Mouse (Mus musculus) kidney, postnatal 25 days (tissue): ENCODE measurements around the gene Sec14l1.
"Not testable (repeated sequence)": the region's sequence is repeated elsewhere in the genome, so short reads cannot be mapped to it uniquely, and the experiment has no call there.

ENCODE experiments used
- DNase-seq, 2 experiments: peaks; one replicate each; pipeline ENCODE4 v3.0.0; 2021; ENCODE audit warnings: mixed read lengths in 2 of 2

Gene Sec14l1

DNA sequence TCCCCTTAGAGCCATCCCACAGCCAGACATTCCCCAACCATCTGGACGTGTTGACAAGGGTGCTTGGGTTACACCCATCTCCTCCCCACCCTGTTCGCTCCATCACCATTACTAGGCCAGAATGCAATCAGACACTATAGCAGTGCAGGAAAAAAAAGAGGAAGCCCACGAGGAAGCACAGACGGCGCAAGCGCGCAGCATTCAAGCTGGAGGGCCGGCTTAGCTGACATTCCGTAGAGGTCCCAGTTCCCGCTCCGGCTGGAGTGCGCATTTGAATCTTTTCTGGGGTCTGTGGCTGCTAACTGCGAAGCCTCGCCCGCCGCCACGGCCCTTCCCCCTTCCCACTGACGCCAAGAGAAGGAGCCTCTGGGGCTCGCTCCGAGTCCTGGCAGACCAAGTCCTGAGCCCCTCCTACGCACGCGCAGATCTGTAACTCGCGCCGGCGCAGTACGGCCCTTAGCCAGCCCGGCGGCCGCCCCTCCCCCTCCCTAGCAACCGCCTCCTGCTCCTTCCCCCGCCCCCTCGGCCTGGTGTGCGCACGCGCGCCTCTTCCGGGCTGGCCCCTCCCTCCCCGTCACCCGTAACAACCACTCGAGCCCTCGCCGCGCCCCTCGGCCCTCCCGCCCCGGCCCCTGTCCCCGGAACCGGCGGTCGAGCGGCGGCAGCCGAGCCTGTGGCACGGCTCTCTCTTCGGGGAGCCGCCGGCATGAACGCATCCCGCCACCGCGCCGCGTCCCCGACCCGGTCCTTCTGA lies at the start of gene Sec14l1:
Gene Sec14l1 (plus strand): TSS at position 577 of the 754 bp plus-strand sequence.
- peak; percentile 99 to 100 for DNase-seq

GRCm38 (mm10) chr11:117065602-117066001 lies 49.4 kb upstream of the Sec14l1 start:
- not testable (repeated sequence) for DNase-seq

DNA sequence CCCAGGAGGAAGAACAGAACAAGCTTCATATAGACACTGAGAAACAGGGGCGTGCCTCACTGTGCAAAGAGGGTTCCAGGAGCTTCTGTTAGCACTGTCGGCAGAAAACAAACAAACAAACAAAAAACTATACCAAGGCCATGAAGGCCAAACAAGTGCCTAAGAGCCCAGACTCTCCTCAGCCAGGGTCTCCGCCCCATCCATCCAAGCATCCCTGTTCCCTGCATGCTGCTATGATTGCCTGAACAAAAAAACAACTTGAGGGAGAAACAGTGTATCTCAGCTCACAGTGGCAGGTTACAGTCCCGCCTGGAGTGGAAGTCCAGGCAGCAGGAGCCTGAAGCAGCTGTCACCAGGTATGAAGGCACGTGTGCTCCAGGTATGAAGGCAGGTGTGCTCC lies 48.2 kb upstream of the Sec14l1 start:
- no peak for DNase-seq

DNA sequence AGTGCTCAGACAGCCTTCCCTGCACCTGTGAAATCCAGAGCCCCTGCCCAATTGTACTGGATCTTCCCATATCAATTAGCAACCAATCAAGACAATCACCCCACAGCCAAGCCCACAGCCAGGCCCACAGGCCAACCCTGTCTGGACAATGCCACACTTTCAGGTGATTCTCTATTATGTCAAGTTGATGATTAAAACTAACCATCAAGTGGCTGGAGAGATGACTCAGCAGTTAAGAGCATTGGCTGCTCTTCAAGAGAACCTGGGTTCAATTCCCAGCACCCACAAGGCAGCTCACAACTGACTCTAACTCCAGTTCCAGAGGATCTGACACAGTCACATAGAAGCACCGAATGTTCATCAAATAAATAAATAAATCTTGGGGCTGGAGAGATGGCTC lies 46.6 kb upstream of the Sec14l1 start:
- no peak for DNase-seq

- DNase-seq, result peak in 1 of 2 experiments; percentile 39
Observed at GRCm38 (mm10) chr11:117069027-117069426, 45.9 kb upstream of the Sec14l1 start.

- DNase-seq, result no peak
Observed at GRCm38 (mm10) chr11:117070711-117071110, 44.3 kb upstream of the Sec14l1 start.

- peak; percentile 78 to 88 for DNase-seq
Observed at GRCm38 (mm10) chr11:117072128-117072527, 42.8 kb upstream of the Sec14l1 start.

DNA sequence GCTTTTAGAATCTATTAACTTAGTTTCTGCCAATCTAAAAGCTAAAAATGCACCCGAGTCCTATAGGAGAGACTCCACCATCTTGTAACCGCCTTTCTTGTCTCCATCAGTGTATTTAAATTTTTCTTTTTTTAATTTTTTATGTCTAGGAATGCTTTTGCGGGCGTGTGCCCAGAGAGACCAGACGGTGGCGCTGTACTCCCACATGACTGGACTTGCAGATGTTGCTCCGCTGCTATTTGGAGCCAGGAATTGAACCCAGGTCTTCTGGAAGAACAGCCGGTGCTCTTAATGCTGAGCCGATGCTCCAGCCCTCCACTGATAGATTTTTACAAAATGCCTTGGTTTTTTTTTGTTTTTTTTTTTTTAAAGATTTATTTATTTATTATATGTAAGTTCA lies 41.5 kb upstream of the Sec14l1 start:
- DNase-seq, result no peak

- peak; percentile 91 to 95 for DNase-seq
Observed at GRCm38 (mm10) chr11:117076576-117077196, 38.3 kb upstream of the Sec14l1 start.

- DNase-seq, result no peak
Observed at GRCm38 (mm10) chr11:117077227-117077626, 37.7 kb upstream of the Sec14l1 start.

GRCm38 (mm10) chr11:117077902-117078301 lies 37.1 kb upstream of the Sec14l1 start:
- no peak for DNase-seq

DNA sequence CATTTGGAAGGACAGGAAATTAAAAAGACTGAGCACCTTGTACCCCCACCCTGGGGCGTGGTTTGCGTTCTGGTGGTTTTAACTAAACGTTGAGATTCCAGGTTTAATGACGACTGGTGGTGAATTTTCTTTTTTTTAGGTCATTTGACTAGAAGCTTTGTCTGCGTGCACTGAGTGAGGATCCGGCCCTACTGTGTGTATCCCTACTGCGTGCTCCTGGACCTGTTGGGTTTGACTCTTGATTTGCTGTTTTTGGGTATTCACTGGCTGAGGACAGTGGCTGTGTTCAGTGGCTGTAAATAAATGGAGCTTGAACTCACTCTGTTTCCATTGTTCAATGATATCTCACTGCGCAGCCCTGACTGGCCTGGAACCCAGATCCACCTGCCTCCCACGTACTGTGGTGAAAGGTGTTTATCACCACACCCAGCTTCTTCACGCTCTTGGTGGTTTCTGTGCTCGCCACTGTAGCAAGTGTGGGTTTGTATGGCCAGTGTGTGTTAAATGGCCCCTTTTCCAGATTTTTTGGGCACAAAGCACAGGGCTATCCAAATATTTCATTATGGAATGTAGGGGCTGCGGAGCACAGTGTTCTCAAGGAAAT lies 36.2 kb upstream of the Sec14l1 start:
- DNase-seq, result no peak

GRCm38 (mm10) chr11:117079651-117080190 lies 35.2 kb upstream of the Sec14l1 start:
- DNase-seq, result no peak

DNA sequence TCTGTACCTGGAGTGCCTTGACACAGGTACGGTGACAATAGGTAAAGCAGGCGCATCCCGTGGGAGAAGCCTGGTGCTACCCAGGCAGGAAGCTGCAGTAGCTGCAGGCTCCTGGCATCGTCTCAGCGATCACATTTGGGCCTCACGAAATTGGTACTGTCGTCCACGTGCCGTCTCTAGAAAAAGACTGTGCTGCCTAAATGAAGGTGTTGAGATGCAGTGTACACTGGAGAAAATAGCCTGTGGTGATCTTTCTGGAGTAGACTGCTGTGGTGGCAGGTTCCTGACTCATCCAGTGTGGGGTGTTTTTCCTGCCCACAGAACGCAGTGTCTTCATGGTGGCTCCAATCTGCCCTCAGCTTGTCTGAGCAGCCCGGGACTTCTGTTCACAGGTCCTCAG lies 34.8 kb upstream of the Sec14l1 start:
- DNase-seq, result no peak

DNA sequence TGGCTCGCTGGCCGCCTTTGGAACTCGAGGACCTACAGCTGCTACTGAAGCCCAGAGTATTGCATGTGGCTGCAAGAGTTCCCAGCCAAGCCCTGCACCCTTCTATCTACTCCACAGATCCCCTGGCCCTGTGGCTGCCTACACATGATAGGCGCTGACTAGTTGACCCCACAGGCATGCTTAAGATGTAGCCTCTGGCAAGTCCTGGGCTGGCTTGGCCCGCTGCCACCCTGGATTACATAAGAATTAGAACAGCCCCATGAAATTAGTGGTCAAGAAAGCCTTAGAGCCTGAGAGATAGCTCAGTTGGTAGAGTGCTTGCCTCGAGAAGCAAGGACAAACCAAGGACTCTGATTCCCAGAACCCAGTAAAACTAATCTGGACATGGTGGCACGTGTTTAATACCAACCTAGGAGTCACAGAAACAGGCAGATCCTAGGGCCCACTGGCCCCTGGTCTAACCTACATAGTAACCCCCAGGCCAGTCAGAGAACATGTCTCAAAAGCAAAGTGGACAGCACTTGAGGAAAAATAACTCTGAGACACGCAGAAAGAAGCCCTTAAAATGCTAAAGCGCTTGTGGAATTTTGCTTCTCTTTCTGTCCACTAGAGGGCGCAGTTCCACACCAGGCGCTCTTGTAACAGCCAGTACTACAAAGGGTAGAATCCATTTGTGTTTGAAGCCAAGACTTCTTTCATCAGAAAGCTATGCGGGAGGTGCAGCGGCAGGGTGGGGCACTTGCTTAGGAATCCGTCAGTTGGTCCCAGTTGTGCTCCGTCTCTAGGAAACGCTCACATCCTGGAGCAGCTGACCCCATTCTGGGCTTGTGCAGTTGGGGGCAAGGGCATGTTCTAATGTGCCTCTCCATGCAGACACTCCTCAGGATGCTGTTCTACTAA lies 33.6 kb upstream of the Sec14l1 start:
- DNase-seq, result peak; percentile 85 to 94

DNA sequence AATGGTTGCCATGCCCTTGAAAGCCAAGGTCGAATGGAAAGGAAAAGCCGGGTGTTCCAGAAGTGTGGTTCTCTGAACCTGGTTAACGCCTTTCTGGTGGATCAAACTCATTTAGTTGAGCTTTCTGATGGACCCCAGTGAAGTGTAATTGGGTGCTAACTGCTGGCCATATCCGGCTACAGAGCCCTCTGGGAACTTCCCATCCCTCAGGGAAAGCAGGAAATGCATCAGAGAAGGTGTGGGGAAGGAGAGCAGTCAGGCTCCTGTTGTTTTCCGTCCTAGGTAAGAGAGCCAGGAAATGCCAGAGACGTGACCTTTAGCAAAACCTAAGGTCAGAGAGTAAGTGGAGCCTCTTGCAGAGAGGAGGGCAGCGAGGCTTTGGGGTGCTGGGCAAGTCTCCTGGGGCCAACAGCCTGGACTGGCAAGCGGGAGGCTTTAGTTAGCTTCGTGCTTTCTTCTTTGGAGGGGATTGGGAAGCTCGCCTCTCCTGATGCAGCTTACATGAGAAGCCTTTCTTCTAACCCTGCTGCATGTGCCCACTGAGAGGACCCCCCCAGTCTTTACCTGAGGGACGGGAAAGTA lies 32.5 kb upstream of the Sec14l1 start:
- peak; percentile 18 to 56 for DNase-seq

DNA sequence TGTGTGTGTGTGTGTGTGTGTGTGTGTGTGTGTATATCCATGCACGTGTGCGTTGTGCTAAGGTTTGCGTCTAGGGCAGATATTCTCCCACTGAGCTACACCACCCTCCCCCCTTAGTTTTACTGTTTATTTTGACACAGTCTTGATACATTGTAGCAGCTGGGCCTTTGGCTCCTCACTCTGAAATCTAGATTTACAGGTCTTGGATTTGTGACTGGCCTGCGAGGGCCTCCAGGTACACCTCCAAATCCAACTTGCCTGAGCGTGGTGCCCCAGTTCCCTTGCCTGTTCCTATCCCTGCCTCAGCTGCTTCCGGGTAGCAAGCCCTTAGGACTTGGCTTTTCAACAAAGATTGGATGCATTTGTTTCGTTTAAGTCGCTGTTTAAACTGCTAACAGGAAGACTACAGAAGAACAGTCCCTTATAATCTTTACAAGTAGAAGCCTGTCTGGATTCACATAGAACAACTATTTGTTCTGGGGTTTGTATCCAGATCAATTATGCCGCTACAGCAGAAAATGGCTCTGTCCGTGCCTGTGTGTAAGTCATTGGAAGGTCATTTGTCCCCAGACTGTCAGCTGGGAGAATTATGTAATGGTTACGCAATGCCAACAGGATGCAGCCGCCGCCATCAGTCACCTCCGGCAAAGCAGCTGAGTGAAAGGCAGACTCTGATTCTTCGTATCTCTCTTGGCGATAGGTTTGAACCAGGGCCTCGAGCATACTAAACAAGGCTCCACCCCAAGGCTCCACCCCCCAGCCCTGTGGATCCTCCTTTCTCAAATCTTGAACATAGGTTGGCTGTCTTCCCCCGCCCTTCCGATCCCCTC lies 31.7 kb upstream of the Sec14l1 start:
- DNase-seq, result peak; percentile 67 to 87

DNA sequence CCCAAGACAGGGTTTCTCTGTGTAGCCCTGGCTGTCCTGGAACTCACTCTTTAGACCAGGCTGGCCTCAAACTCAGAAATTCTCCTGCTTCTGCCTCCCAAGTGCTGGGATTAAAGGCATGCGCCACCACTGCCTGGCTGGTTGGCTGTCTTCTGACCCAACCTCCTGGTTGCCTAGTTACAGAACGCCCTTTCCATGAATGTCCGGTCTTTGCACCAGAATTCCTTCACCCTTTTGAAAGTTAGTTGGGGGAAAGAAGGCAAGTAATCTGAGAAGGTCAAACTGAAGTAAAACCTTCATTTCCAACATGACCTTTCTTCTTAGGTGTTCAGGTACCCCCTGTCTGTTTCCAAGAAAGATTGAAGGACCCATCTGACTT lies 31.1 kb upstream of the Sec14l1 start:
- DNase-seq, result not testable (repeated sequence)

- DNase-seq, result no peak
Observed at GRCm38 (mm10) chr11:117086215-117086614, 28.8 kb upstream of the Sec14l1 start.

DNA sequence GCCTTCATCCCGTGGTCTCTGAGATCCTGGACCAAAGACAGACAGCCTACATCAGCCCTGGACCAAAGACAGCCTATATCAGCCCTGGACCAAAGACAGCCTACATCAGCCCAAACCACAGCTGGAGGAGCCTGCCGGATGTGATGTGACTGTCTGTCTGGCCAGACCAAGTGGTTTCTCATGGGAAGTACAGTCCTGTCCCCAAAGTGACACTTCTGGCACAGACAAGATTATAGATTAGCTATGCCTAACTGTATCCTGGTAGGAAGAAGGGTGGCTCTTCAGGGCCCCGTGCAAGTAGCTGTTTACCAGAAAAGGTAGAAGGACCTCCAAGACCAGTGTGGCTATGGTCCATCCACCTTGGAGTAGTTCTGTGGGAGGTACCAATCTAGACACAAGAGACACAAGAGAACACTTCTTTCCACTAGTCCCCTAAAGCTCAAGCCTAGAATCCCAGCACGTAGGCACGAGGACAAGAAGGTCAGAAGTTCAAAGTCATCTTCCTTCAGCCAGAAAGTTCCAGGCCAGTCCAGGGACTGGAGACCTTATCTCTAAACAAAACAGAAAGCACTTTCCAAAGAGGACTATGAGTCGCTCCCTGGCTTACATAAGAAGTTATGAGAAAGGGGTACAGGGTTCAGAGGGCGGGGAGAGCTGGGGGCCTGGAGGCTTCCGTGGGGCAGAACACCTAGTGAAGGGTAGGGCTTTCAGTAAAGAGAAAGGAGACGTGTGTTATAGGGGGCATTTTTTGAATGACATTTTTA lies 27.8 kb upstream of the Sec14l1 start:
- no peak for DNase-seq
